Mouse (Mus musculus) ES-E14 (cell line): Measurements from ENCODE around the gene Vwf. TPM values are rescaled to one million over a fixed set of nuclear protein-coding genes. Genes with fewer than 3 reads are reported as not detected.
A peak's percentile ranks its signal among the peaks of the same experiment; 100 is the strongest.

ENCODE experiments used
- DNase-seq: peaks from one replicate; pipeline ENCODE4 v3.0.0-alpha.2; 2013; ENCODE audit warnings: low read depth, low spot score
- H3K27ac ChIP-seq: 2 replicates; pipeline ENCODE4 v1.5.1; 2012; ENCODE audit warnings: low read depth, mild to moderate bottlenecking, low read length, moderate library complexity, mixed read lengths; ENCODE audit not compliant: poor library complexity, insufficient read depth, severe bottlenecking
- H3K36me3 ChIP-seq: 2 replicates; pipeline ENCODE4 v1.6.1; 2012; ENCODE audit warnings: mild to moderate bottlenecking, low read length, moderate library complexity, mixed read lengths; ENCODE audit not compliant: control insufficient read depth, poor library complexity, insufficient read depth, severe bottlenecking
- H3K4me1 ChIP-seq, 2 experiments: fragments of 150-350 bp in 1 of 2; sonication (generic) in 1 of 2; 2 replicates each; pipeline ENCODE4 v1.6.1; 2012; ENCODE audit warnings: low read length in 2 of 2, mild to moderate bottlenecking in 1 of 2, mixed read lengths in 1 of 2; ENCODE audit not compliant: control insufficient read depth in 2 of 2, insufficient read depth in 2 of 2, poor library complexity in 1 of 2
- H3K4me3 ChIP-seq, 2 experiments: fragments of 150-350 bp in 1 of 2; sonication (generic) in 1 of 2; 2 replicates each; pipeline ENCODE4 v1.5.1; 2012; ENCODE audit warnings: low read length in 2 of 2, low read depth in 1 of 2, mild to moderate bottlenecking in 1 of 2, mixed read lengths in 1 of 2; ENCODE audit not compliant: insufficient read depth in 1 of 2, poor library complexity in 1 of 2, severe bottlenecking in 1 of 2
- H3K9ac ChIP-seq: 2 replicates; pipeline ENCODE4 v1.6.1; 2012; ENCODE audit warnings: low read depth, mild to moderate bottlenecking, low read length, mixed read lengths; ENCODE audit not compliant: poor library complexity, insufficient read depth, severe bottlenecking
- H3K9me3 ChIP-seq: fragments of 150-350 bp; sonication (generic); 2 replicates; pipeline ENCODE4 v1.6.1; 2012; ENCODE audit warnings: low read depth, mild to moderate bottlenecking, low read length; ENCODE audit not compliant: control insufficient read depth, insufficient read depth
- CHD2 ChIP-seq: IDR thresholded peaks from 2 replicates; pipeline ENCODE4 v1.6.1; 2014; ENCODE audit warnings: mild to moderate bottlenecking, low read depth, low read length, inconsistent platforms
- HCFC1 ChIP-seq: IDR thresholded peaks from 2 replicates; pipeline ENCODE4 v1.6.1; 2012; ENCODE audit warnings: low read length, inconsistent platforms, borderline replicate concordance; ENCODE audit not compliant: insufficient read depth
- MAFK ChIP-seq: IDR thresholded peaks from 2 replicates; pipeline ENCODE4 v1.6.1; 2014; ENCODE audit warnings: mild to moderate bottlenecking, low read depth, low read length, inconsistent platforms; ENCODE audit not compliant: insufficient read depth
- ZC3H11A ChIP-seq: IDR thresholded peaks from 2 replicates; pipeline ENCODE4 v1.6.1; 2012; ENCODE audit warnings: low read depth, mild to moderate bottlenecking, inconsistent platforms, low read length, borderline replicate concordance
- ZNF384 ChIP-seq: IDR thresholded peaks from 2 replicates; pipeline ENCODE4 v1.6.1; 2012; ENCODE audit warnings: low read depth, low read length, inconsistent platforms
- in situ Hi-C, 2 experiments: fragments of 600-800 bp; cut with MboI; formaldehyde crosslinking; loops; one replicate each; pipeline ENCODE4 v1.15.1; 2025; ENCODE audit warnings: low sequenced_read_pairs in 2 of 2, inconsistent platforms in 1 of 2; ENCODE audit not compliant: unreplicated experiment in 2 of 2
- total RNA-seq: library from RNA; depleted of rRNA; stranded (reverse); fragments of 300-350 nt; gene quantifications from 2 replicates; pipeline ENCODE4 v1.2.3, GENCODE M21; 2012

Gene Vwf
- total RNA-seq, 1 experiment, result 3.0 TPM

DNA sequence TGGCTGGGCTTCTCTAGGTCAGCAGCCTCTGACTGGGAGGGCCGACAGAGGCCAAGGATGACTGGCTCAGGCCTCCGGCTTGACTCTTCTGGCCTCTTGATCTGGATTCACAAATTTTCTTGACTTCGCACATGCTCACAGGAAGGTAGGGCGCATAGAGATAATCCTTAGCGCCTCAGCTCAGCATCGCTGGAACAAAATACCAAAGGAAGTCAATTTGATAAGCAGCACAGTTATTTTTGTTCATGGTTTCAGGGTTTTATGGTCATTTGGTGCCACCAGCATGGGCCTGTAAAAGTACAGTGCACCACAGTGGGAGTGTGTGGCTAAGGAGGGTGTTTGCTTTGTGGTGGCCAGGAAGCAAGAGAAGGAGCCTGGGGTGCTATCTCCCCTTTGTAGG, 37.1 kb downstream of the Vwf start:
- Histone ChIP-seq H3K9me3 (no peaks in the 10 kb centered on the region), H3K27ac (peak overlapping the region; percentile 23; the same call in 1 of the 2 replicates), H3K9ac (no peak overlapping the region), H3K4me3 (no peak overlapping the region), H3K4me1 (peaks cover 3 to 29% of the 10 kb centered on the region in 2 experiments), H3K36me3 (no peaks in the 10 kb centered on the region)
- no peak for DNase-seq
- TF ChIP-seq ZNF384 (no peak), HCFC1 (no peak), CHD2 (no peak), ZC3H11A (no peak), MAFK (no peak)
- in situ Hi-C loops, result no loop called here

DNA sequence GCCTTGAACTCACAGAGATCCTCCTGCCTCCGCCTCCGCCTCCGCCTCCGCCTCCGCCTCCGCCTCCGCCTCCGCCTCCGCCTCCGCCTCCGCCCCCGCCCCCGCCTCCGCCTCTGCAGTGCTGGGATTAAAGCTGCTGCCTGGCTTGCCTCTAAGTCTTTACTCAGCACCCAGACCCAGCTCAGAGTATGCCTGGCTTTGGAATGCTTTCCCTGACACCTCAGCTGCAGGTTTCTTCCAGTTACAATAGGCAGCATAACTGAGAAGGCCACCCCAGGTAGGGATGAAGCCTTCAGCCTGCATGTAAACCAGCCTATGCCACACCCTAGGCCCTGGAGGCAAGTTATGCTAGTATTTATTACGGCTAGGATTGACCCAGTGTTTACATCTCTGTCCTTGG, 37.7 kb downstream of the Vwf start:
- Histone ChIP-seq H3K4me3 (no peak overlapping the region), H3K4me1 (peaks cover 5 to 28% of the 10 kb centered on the region in 2 experiments), H3K36me3 (no peaks in the 10 kb centered on the region), H3K9me3 (no peaks in the 10 kb centered on the region), H3K9ac (no peak overlapping the region), H3K27ac (no peak overlapping the region; the same call in 1 of the 2 replicates)
- TF ChIP-seq ZNF384 (no peak), MAFK (no peak), CHD2 (no peak), HCFC1 (no peak), ZC3H11A (no peak)
- no peak for DNase-seq
- in situ Hi-C loops, result no loop called here

DNA sequence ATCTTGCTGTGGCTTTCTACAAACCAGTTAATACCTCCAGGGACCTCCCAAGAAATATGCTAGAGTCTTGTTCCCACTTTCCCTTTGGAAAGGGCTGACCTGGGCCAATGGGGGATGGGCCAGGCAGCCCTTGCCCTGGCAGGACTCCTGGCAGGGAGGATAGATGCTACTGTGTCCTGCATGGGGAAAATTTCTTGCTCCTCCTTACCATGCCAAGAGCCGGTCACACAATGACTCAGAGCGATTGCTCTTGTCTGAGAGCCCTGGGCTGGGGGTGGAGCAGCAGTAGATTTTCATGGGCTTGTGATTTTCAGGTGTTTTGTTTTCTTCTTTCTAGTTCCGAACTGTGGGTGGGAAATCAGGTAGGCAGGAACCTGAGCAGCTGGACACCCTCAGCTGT, 39.0 kb downstream of the Vwf start:
- H3K4me1 ChIP-seq, result peaks cover 6 to 34% of the 10 kb centered on the region in 2 experiments
- no peaks in the 10 kb centered on the region for H3K36me3 ChIP-seq
- in situ Hi-C loops, result no loop called here
- no peak overlapping the region; a peak in 1 of 4 replicates for H3K4me3 ChIP-seq
- no peaks in the 10 kb centered on the region for H3K9me3 ChIP-seq
- H3K9ac ChIP-seq, result no peak overlapping the region
- TF ChIP-seq MAFK, result no peak
- no peak for TF ChIP-seq HCFC1
- TF ChIP-seq CHD2, result no peak
- no peak for TF ChIP-seq ZC3H11A
- no peak overlapping the region; the same call in 1 of the 2 replicates for H3K27ac ChIP-seq
- DNase-seq, result no peak

GRCm38 (mm10) chr6:125586042-125586566, 39.5 kb downstream of the Vwf start:
- H3K9ac ChIP-seq, result no peak overlapping the region
- in situ Hi-C loops, result no loop called here
- H3K36me3 ChIP-seq, result no peaks in the 10 kb centered on the region
- H3K27ac ChIP-seq, result no peak overlapping the region
- TF ChIP-seq CHD2 (no peak), HCFC1 (no peak), ZC3H11A (no peak), MAFK (no peak), ZNF384 (no peak)
- H3K4me3 ChIP-seq, result no peak overlapping the region
- H3K4me1 ChIP-seq, result peaks cover 12 to 40% of the 10 kb centered on the region in 2 experiments
- no peak for DNase-seq
- no peaks in the 10 kb centered on the region for H3K9me3 ChIP-seq

DNA sequence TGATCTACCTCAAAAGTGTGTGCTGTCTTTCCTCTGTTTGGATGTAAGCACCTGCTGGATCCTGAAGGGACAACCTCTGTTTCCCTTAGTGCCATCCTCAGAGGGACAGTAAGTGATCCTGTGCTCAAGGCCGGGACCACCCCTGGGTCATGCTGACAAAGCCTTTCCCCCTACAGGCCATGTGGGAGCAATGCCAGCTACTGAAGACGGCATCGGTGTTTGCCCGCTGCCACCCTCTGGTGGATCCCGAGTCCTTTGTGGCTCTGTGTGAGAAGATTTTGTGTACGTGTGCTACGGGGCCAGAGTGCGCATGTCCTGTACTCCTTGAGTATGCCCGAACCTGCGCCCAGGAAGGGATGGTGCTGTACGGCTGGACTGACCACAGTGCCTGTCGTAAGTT, 41.7 kb downstream of the Vwf start:
- in situ Hi-C loops, result no loop called here
- no peak overlapping the region for H3K4me3 ChIP-seq
- TF ChIP-seq ZNF384, result no peak
- no peak for TF ChIP-seq MAFK
- no peak for TF ChIP-seq ZC3H11A
- no peak for TF ChIP-seq HCFC1
- TF ChIP-seq CHD2, result no peak

More for the DNA sequence above, 41.7 kb downstream of the Vwf start:
- H3K27ac ChIP-seq, result no peak overlapping the region
- no peak overlapping the region for H3K9ac ChIP-seq
- H3K9me3 ChIP-seq, result no peaks in the 10 kb centered on the region
- H3K4me1 ChIP-seq, result peaks cover 17 to 54% of the 10 kb centered on the region in 2 experiments
- no peaks in the 10 kb centered on the region for H3K36me3 ChIP-seq
- no peak for DNase-seq
